ENCODE assay signal across 8 mouse cellular contexts in the genomic region with DNA sequence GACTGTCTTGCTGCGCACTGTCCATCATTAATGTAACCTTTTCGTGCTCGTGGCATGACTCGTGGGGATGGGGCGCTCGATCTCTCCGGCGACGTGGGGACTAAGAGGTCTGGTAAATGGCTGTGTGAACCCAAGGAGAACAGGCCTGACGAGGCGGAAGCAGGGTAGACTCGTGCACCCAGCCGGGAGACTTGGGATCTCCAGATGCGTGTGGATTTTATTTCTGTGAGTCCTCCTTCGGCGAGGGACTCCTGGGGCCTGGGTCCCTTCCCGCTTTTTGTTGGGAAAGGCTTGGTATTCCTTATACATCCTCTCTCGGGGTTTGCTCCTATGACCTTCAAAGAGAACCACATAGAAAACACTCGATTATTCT. TPM values are rescaled to one million over a fixed set of nuclear protein-coding genes. Genes with fewer than 3 reads are reported as not detected.
DNase-seq lines count a peak whose midpoint lies in the region; ATAC-seq and TF ChIP-seq lines count a peak whose summit lies in the region.

No protein-coding gene starts in this region.

- peak overlapping the region; percentile 77 for H3K4me2 ChIP-seq in hindbrain, embryonic 12.5 days (replicated peaks)

- ATAC-seq in hindbrain, embryonic 12.5 days (ENCODE audit: low FRiP score) = peak; percentile 81
- peak; percentile 32 for ATAC-seq in megakaryocyte, adult 5-6 weeks (ENCODE audit: poor library complexity, severe bottlenecking)

- 31% methylated on average over 19 of the region's 19 CpGs for WGBS in heart, adult 2 months
- WGBS in thymus, adult 2 months = 49% methylated on average over 19 of the region's 19 CpGs
- WGBS in hindbrain, embryonic 12.5 days = 36% methylated on average over 19 of the region's 19 CpGs

- 0 out of 2 replicates have a peak, but pooled peaks cover 1% of the 10 kb centered on the region for H3K79me2 ChIP-seq in heart, adult 2 months (replicated peaks; ENCODE audit: control insufficient read depth, insufficient read depth, low read length)

- TF ChIP-seq POLR2A in heart, adult 2 months (IDR thresholded peaks at IDR 0.05; ENCODE audit: insufficient read depth, low read depth, low read length) = no peak
- no peak for TF ChIP-seq POLR2A in thymus, adult 2 months (IDR thresholded peaks at IDR 0.05; ENCODE audit: control insufficient read depth, extremely low read depth, insufficient read depth, low read length, poor library complexity)

- peaks cover 2% of the 10 kb centered on the region; the same call in 1 of the 2 replicates for H3K36me3 ChIP-seq in heart, adult 2 months (ENCODE audit: control insufficient read depth, insufficient read depth, low read length)
- peaks cover 6% of the 10 kb centered on the region; the same call in 1 of the 2 replicates for H3K36me3 ChIP-seq in thymus, adult 2 months (ENCODE audit: control insufficient read depth, insufficient read depth, low read length)
- peaks cover 15% of the 10 kb centered on the region for H3K36me3 ChIP-seq in hindbrain, embryonic 12.5 days

- H3K4me1 ChIP-seq in heart, adult 2 months (ENCODE audit: control insufficient read depth, insufficient read depth, low read length) = peaks cover 3% of the 10 kb centered on the region
- peaks cover 6% of the 10 kb centered on the region for H3K4me1 ChIP-seq in thymus, adult 2 months (replicated peaks; ENCODE audit: control insufficient read depth, insufficient read depth, low read length)
- H3K4me1 ChIP-seq in hindbrain, embryonic 12.5 days = peaks cover 15% of the 10 kb centered on the region

- DNase-seq in heart, adult 2 months = no peak
- no peak for DNase-seq in heart, adult 8-10 months (ENCODE audit: low spot score)
- peak; percentile 27 for DNase-seq in thymus, adult 2 months
- no peak for DNase-seq in thymus, postnatal 0 days (ENCODE audit: low spot score)
- no peak for DNase-seq in right cerebral cortex, adult 18-20 months
- DNase-seq in adrenal gland, postnatal 36 days = no peak

- intact Hi-C loops in heart, adult 2 months (cut with DNase I) = loop anchor here (1.0 kb wide), 1 partner anchor 215 kb away; no protein-coding TSS in a partner anchor

- H3K27me3 ChIP-seq in heart, adult 2 months (ENCODE audit: control insufficient read depth, insufficient read depth, low read length) = no peaks in the 10 kb centered on the region
- no peaks in the 10 kb centered on the region for H3K27me3 ChIP-seq in thymus, adult 2 months (ENCODE audit: control insufficient read depth, insufficient read depth, low read length)
- H3K27me3 ChIP-seq in hindbrain, embryonic 12.5 days = no peaks in the 10 kb centered on the region

- H3K9ac ChIP-seq in heart, adult 2 months (ENCODE audit: low read depth, low read length) = peak overlapping the region; percentile 44
- peak overlapping the region; percentile 60 for H3K9ac ChIP-seq in hindbrain, embryonic 12.5 days

- H3K9me3 ChIP-seq in hindbrain, embryonic 12.5 days (replicated peaks) = no peaks in the 10 kb centered on the region

- no peak for TF ChIP-seq CTCF in heart, adult 2 months (IDR thresholded peaks at IDR 0.05)
- TF ChIP-seq CTCF in thymus, adult 2 months (IDR thresholded peaks at IDR 0.05; ENCODE audit: borderline replicate concordance, control insufficient read depth, extremely low read depth, insufficient read depth, low read length, poor library complexity) = no peak

- H3K4me3 ChIP-seq in heart, adult 2 months = peak overlapping the region; percentile 99
- peak overlapping the region; percentile 93 for H3K4me3 ChIP-seq in thymus, adult 2 months (ENCODE audit: control insufficient read depth, insufficient read depth, low read length)
- peak overlapping the region; percentile 63 for H3K4me3 ChIP-seq in hindbrain, embryonic 12.5 days

- peak overlapping the region; percentile 78 for H3K27ac ChIP-seq in heart, adult 2 months
- peak overlapping the region; percentile 23; the same call in 1 of the 2 replicates for H3K27ac ChIP-seq in thymus, adult 2 months (ENCODE audit: control insufficient read depth, insufficient read depth, low read length)
- peak overlapping the region; percentile 67 for H3K27ac ChIP-seq in hindbrain, embryonic 12.5 days

- TF ChIP-seq EP300 in heart, adult 2 months (IDR thresholded peaks at IDR 0.05; ENCODE audit: insufficient read depth, low read depth, low read length) = no peak

RNA-seq across cellular contexts. Expression of a gene that starts 0.3 kb away (rescaled TPM):
- total RNA-seq in heart, adult 2 months (2021) = 10 to 100 TPM; 25.9 to 29.8 TPM
- 18.9 and 35.9 TPM in 2 replicates for polyA plus RNA-seq in heart, adult 2 months (2012; rRNA removed)
- 10 to 100 TPM; 27.4 to 29.8 (median 28.3) TPM for total RNA-seq in heart, adult 8-10 months (2022)
- polyA plus RNA-seq in thymus, adult 2 months (2012; rRNA removed) = 60.8 and 63.3 TPM in 2 replicates
- polyA plus RNA-seq in thymus, postnatal 0 days (2015; fragmentation: Nextera tagmentation; extraction: Ambion mirVana) = 244 and 247 TPM in 2 replicates
- polyA plus RNA-seq in hindbrain, embryonic 12.5 days (2016; fragmentation: Nextera tagmentation; extraction: Ambion mirVana) = 197 TPM in 2 replicates
- total RNA-seq in megakaryocyte, adult 5-6 weeks (2015) = 92.5 and 97.6 TPM in 2 replicates
- 95.1 and 105 TPM in 2 replicates for total RNA-seq in megakaryocyte, adult 5-6 weeks (2017)
- total RNA-seq in adrenal gland, postnatal 36 days (2021) = 10 to 100 TPM; 55.6 to 58.4 TPM

RNA-seq across cellular contexts. Expression of a gene that starts 42.0 kb away (rescaled TPM):
- 1 to 10 TPM in 1 of 2 experiments, under 1 TPM in 1; 0.91 to 1.6 TPM for total RNA-seq in heart, adult 2 months (2021)
- 2.6 and 3.0 TPM in 2 replicates for polyA plus RNA-seq in heart, adult 2 months (2012; rRNA removed)
- 1 to 10 TPM in 3 of 4 experiments, under 1 TPM in 1; 0.98 to 2.4 (median 2.0) TPM for total RNA-seq in heart, adult 8-10 months (2022)
- 277 and 395 TPM in 2 replicates for polyA plus RNA-seq in thymus, adult 2 months (2012; rRNA removed)
- polyA plus RNA-seq in thymus, postnatal 0 days (2015; fragmentation: Nextera tagmentation; extraction: Ambion mirVana) = 368 and 376 TPM in 2 replicates
- 6.2 TPM in 2 replicates for polyA plus RNA-seq in hindbrain, embryonic 12.5 days (2016; fragmentation: Nextera tagmentation; extraction: Ambion mirVana)
- 0.23 and 0.42 TPM in 2 replicates for total RNA-seq in megakaryocyte, adult 5-6 weeks (2015)
- total RNA-seq in megakaryocyte, adult 5-6 weeks (2017) = 0.04 TPM in 2 replicates
- total RNA-seq in adrenal gland, postnatal 36 days (2021) = 1 to 10 TPM; 2.9 to 3.8 TPM

Comparison
In these comparisons a context has a peak if more than half of its experiments do, and no peak if none do; other contexts are left out.
1. H3K27ac ChIP-seq: peak in every context shown above with its lines; median percentile 78 in heart, adult 2 months; 67 in hindbrain, embryonic 12.5 days; 23 in thymus, adult 2 months.